Mouse (Mus musculus) gastrocnemius, adult 8-10 months (tissue): ENCODE data around the gene Celf2. TPM values are rescaled to one million over a fixed set of nuclear protein-coding genes. Genes with fewer than 3 reads are reported as not detected.
"Not testable (repeated sequence)": the region's sequence is repeated elsewhere in the genome, so short reads cannot be mapped to it uniquely, and the experiment has no call there.

Experiments
- DNase-seq, 2 experiments: peaks; one replicate each; pipeline ENCODE4 v3.0.0; 2022; ENCODE audit warnings: low spot score in 2 of 2
- total RNA-seq, 4 experiments: library from RNA; stranded (reverse); gene quantifications; 2 replicates each; pipeline ENCODE4 v1.2.4; 2022

Celf2 gene
- total RNA-seq = 100 to 1,000 TPM in 1 of 4 experiments, 10 to 100 TPM in 3; 81.5 to 106 (median 88.0) TPM

DNA sequence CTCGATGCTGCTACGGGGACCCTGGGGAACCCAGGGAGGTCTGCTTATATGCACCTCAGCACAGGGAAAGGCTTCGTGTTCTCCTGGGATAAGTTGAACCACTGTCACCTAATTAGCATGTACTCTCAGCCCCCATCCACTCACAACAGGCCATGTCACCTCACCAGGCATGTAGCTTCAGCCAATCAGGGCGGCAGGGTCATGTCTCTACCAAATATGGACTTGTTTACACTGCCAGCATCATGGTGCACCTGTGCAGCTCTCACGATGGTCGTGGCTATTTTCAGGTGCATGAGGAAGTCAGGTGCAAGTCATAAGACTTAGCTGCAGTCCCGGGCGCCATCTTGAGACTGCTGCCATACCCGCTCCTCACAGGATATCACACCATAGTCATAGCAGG, at the start of gene Celf2:
TSS of gene Celf2 (minus strand) at position 101 of the 400 bp plus-strand sequence.
- DNase-seq = not testable (repeated sequence)

DNA sequence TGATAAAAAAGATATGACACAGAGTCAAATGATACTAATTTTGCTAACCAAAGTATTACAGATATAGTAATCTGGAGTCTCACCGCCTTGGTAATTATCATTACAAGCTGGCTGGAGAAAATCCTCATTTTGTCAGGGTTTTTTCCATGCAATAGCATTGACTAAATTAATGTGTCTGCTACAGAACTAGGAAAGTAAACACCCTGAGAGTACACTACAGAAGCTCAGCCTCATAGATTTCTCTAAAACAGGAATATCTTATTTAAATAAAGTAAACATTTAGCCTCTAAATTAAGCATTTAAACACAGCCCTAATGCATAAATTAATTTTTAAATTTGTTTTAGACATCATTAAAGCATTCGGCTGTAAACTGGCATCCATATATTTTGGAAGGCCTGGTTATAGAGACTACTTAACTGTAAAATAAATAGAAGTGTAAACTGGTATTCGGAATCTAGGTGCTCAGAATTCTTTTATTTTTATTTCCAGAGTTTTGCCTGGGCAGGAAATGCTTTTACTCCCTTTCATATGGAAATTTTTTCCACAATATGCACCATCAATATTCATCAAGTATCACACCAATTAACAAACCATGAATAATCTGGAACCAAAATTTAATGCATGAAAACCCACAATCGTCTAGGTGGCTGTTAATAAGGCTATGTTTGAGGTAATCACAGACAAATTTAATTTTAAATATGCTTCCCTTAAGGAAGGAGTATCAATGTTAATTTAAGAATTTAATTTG, 46.0 kb upstream of the Celf2 start:
- no peak for DNase-seq

DNA sequence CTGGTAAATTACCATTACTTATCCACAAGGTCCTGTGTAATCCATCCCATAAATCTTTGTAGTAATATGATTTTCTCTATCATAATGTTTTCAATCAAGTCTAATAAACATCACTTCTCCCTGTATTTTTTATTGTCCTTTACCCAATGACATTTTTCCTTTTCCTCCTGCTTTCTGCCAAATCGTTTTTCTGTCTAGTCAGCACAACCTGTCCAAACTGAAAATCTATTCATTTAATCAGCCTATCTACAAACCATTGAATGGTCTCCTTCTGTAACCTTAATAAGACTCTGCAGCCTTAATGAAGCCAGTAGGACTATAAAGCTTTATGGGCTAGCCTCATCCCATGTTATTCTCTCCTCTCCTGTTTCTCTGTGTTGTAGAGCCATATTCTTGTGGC, 45.2 kb upstream of the Celf2 start:
- DNase-seq = no peak

DNA sequence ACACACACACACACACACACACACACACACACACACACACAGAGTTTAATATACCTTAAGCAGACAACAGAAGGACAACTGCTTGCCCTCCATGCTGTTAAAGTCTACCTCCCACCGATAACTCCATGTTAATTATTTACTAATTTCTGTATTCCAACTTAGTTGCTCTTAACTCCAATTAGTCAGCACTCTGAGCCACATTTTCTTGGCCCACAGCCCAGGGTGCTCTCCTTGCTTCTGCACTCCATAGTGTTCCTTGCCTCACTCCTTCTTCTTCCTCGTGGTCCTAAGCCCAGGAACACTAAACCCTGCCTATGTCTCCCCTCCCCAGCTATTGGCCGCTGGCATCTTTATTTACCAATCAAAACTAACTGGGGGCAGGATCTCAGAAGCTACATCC, 43.5 kb upstream of the Celf2 start:
- DNase-seq = no peak

DNA sequence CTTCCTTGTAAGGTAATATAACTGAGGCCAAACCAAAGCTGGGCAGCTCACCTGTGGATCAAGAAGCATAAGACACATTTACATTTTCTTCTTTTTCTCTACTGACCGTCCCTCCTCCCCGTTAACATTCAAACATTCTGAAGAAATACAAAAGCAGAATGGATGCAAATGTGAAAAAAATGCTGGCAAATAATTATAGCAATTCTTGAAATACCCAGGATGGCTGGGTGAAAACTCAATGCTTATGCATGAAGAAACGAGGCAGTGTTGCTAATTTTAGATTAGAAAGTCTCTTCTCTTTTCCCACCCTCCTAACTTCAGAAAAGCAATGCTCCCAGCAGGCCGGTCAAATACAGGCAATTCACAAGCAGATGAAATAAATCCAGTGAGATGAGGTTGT, 39.5 kb upstream of the Celf2 start:
- DNase-seq = no peak

DNA sequence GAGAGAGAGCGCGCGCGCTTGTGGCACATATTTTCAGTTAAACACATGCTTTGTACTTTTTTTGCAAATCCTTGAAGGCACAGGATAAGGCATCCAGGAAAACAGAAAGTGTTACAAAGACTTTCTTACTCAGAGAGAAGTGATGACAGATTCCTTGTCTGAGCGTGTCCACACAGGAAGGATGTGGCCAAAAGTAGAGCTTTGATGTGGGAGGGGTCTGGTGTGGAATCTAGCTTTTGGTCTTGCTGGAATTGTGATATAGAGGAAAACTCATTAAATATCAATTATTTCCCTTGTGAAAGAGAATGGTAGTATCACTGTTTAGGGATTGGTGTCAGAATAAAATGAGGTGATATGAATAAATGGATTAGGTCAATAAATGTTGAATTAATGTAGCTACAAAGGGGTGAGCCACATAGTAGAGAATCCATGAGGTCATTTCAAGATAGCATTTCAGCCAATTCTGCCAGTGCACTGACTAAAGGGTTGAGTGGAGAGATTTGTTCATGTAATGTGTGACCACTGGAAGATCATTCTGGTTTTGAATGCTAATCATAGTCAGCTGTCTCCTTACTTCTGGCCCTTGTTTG, 25.3 kb upstream of the Celf2 start:
- no peak for DNase-seq

DNA sequence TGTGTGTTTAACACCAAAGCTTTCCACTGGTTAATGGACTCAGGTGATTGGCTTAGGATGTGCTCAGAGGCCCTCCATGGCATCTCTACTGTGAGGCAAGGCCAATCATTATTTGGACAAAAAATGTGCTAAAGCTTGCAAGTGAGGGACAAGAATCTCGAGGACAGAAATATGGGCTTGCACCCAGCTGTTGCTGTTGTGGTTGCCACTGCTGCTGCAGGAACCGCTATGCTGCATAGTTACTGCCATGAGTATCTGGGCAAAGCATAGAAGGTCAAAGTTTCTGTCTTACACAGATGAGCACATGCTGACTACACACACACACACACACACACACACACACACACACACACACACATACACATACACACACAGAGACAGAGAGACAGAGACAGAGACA, 24.8 kb upstream of the Celf2 start:
- DNase-seq = no peak

DNA sequence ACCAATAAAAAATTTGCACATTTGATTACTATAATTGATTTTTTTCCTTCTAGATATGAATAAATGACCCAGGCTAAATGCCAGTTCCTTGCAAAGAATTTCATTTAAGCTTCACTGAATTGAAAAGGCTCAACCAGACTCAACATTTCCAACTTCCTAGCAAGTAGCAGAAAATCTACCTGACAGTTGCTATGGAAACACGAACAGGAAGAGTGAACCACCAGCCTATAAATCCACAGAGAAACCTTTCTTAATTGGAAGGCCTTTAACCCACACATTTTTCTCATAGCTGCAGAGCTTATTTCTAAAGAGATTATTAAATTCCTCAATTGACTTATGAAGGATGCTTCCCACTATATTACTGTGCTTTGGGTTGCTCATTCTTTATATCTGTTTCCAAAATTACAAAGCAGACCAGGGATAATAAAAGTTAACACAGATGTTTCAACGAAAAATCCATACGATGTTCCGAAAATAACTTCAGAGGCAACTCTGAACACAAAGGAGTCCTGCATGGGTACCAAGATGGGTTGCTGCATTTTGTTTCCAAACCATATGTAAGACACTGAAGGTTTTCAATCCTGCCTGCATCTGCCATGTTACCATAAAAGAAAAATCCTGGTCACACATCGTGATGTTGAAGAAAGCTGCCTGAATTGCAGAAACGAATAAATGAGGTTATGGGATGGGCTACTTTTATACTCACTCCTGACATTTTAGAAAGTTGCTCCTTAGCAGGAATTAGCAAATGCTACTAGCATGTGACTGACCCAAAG, 22.0 kb upstream of the Celf2 start:
- DNase-seq = no peak

DNA sequence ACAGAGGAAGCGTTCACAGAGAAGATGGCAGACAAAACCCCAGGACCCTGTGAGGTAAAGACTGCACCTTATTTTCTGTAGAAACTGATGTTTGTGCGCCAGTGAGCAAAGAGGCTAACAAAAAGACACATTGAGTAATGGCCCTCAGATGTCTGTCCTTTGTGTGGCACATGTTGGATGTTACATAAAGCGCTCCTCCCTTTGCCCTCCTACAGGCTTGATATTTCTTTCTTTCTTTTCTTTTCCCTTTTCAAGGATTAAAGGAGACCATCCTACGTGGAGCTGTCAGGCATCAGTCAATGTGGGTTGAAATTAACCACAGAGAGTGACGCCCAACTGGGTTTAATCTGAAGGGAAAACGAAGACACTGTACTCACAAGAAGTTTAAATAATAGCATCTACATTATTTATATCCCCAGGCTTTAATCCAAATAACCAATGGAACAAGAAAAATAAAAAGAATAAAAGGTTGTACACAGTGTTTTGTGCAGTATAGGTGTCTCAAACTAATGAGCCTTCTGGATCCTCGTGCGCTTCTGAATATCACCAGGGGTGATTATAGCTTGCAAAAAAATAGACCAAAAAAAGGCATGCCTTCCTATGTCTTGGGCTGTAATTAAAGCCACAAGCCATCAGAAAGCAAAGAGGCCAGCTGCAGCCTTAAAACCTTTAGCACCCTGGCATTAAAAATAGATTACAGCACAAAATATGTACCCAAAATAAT, 21.3 kb upstream of the Celf2 start:
- DNase-seq = no peak

DNA sequence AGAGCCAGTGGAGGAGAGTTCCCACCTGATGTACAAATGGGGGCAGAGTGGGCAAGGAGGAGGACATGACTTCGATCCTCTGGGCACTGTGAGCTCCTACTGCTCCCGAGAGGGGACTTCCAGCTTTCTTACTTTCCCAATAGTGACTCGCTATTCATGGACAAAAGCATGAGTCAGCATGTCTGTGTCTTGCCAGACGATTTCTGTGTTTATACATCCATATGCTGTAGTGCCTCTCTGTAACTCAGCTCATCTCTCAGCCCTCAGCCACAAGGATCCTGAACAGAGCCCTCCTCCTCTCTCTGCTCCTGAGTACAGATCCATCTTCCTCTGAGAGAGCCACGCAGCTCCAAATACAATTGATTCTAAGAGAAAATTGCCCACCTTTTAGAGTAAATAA, 20.3 kb upstream of the Celf2 start:
- DNase-seq = no peak

DNA sequence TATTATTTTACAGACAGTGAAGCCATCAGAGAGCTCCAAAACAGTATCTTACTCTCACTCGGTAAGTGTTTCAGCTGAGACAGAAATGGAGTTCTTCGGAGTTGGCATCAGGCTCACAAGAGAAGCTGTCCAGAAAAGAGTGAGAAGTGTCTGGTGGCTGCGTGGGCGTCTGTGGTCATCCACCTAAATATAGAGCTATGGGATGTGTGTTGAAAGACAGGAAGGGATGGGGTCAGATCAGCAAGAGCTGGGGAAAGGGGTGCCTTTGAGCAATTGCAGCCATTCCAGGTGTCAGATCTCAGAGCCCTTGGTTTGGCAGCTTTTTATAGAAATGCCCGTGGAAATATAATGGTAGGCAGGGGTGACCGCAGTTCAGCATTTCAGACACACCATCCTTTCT, 17.3 kb upstream of the Celf2 start:
- no peak for DNase-seq

DNA sequence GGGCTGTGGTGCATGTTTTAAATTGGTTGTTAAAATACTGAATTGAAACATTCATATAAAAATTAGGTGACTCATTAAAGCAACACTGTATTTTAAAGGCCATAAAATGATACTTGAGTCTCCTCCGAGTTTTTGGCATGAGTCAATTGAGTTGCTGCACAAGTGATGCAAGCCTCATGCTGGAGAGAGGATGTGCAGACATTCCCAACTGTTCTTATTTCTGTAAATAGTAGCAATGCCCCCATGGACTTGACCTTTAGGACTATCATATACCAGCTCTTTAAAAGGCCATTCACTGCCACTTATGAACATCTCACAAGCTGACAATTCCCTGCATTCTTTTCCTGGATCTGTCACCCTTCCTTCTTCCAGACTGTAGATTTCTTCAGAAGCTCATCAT, 10.1 kb upstream of the Celf2 start:
- DNase-seq = no peak

DNA sequence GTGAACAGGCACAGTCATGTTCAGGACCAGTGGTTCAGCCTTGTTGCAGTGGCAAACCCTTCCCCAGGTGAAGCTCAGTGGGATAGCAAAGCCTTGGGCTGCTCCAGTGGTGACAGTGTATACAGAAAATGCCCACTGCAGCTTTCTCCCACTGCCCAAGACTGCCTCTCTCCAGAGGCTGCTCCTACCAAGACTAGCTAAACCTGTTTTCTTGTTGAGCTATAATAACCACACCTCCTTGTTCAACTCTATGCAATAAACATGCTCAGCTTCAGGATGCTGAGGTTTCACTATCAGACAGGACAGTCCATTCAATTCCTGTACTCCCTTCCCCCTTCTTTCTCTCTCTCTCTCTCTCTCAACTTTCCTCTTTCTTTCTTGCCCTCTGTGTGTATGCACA, 15.9 kb downstream of the Celf2 start:
- no peak for DNase-seq

DNA sequence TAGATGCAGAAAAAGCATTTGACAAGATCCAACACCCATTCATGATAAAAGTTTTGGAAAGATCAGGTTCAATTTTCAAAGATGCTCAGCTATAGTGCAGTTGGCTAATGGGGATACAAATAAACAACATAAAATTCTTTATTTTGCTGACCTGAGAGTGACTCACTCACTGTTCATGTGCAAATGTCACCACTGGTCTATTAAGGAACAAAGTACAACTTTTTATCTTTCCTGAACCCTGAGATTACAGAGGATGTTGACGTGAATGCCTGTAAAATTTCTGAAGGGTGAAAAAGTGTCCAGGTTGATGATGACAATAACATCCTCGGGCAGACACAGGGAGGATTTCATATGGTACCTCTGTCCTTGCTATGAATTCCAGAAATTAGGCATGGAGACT, 24.4 kb downstream of the Celf2 start:
- no peak for DNase-seq

DNA sequence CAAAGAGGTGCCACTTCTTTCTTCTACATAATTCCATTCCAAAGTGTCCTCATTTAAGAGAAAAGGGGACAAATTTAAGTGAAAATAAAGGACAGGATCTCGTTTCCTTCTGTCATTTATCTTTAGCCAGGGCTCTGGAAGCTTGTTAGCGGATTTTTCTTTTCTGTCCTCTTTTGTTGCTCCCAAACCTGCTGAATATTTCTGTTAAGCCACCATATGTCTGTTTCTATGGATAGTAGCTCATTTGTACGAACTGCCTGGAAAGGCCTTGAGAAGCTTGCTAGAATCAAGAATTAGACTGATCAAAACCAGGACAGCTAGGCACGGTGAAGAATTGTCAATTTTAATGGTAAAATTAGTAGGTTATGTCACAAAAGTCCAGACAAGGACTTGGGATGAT, 27.3 kb downstream of the Celf2 start:
- DNase-seq = no peak

DNA sequence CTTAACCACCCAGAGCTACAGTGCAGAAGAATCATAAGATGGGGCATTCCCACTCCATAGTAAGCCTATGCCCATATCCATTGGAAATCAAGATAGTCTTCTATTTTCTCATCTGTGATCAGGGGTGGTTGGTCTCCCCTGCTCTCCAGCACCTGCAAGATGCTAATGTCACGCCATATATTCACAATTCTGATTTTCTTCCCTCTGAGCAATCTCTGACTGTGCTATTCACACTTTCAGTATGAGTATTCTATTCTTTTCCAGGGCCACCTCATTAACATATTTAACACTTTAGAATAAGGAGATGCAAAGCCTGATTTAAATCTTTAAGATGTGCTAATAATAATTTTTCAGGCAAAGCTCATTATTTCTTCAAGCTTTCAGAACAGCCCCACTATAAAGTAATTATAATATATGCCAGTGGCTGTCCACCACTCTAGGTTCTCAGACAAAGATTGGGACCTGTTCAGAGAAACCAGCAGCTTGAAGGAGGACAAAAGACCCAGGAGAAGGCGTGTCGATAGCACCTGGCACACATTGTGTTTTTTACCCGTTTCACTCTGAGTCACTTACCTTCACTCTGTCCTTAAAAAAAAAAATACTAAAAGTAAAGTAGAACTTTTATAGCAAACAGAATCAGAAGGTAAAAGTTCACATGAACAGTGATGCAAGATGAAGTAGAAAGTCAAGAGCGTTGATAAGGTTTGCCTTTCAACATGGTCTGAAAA, 48.9 kb downstream of the Celf2 start:
- DNase-seq = no peak

DNA sequence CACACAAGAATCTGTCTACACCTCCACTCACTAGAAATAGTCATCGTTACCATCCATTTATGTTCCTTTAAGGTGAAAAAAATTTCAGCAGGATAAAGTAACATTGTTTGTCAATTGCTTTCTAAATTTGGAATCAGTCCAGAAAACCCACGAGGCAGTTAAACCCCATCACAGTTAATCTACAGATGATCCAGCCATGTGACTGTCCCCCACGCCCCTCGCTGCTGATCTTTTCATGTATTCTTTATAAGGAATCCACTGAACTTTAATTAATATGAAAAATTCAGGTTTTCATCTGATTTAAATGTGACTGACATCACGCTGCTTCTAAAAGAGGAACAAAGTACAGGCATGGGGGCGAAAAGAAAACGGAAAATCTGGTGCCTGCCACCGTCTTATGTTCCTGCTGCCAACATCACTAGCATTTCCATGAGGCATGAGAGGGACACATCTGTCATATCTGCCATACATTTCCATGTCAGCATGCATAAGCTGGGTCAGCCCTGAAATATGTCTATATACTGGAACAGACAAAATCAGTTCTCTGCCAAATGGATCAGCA, 70.6 kb downstream of the Celf2 start:
- DNase-seq = no peak

DNA sequence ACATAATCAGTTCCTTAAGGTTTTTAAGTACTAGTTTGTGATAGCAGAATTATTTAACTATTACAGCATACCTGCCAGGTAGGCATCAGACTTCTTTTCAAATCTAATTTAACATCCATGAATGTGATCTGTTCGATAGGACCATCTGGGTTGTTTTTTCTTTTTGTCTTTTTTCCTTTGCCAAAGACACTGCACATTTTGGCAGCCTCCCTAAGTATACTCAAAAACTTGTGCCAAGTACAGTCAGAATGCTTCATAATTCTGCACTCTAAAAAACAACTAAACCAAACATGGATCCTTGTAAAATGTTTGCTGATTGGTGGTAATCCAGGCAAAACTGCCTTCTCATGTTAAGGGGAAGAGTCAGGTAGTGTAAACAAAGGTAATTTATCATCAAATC, 82.9 kb downstream of the Celf2 start:
- DNase-seq = no peak

DNA sequence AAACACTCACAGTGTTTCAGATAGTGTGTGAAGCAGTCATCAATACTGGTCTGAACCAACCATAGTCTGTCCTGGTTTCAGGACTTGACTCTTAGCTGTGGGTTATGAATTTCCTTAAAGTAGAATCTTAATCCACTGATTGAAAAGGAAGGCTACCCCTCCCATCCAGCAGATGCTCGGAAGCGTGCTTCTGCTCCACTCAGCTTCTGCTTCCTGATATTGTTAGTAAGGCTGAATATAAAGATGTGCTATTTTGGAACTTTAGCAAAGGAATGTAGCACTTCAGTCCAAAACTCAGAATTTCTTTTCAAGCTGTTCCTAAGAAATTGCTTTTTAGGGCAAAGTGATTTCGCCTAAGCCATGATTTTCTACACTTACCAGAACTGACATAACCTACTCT, 108.8 kb downstream of the Celf2 start:
- DNase-seq = no peak

DNA sequence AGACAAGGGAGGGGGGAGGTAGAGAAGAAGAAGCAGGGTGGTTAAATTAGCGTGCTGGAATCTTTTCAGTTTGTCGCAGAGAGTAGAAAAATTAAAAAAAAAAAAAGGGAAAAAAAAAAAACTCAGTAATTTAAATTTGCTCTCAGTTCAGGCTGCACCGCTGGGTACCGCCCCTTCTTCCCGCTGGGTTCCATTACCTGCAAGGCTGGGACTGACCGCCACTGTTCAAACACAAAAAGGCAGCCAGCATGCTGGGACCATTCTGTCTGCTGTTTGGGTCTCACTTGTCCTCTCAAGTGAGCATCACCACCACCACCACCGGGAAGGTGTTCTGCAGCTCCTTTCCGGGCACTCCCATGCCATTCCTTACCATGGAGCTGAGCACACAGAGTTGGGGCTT, 113.4 kb downstream of the Celf2 start:
- DNase-seq = no peak

DNA sequence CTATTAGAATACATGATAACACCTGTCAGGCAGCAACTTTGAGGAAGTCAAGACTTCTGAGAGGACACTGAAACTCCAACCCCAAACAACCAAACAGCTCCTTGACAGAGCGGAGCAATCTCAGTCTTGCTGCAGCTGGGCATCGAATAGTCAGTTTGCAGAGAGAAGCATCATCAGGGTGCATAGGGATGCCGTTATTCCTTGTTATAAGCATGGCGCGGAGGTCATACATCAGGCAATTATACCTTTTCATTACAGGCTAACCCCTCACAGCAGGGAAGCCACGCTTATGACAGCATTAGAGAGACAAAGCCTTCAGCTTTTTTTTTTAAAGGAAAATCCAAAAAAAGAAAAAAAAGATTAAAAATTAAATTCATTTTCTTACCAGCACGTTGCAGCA, 113.9 kb downstream of the Celf2 start:
- DNase-seq = no peak
